Mouse (Mus musculus): ENCODE measurements around the gene Raph1. TPM values are rescaled to one million over a fixed set of nuclear protein-coding genes. Genes with fewer than 3 reads are reported as not detected.

Gene Raph1
- polyA plus RNA-seq, 1 experiment from 2014 or later = 20.7 TPM

DNA sequence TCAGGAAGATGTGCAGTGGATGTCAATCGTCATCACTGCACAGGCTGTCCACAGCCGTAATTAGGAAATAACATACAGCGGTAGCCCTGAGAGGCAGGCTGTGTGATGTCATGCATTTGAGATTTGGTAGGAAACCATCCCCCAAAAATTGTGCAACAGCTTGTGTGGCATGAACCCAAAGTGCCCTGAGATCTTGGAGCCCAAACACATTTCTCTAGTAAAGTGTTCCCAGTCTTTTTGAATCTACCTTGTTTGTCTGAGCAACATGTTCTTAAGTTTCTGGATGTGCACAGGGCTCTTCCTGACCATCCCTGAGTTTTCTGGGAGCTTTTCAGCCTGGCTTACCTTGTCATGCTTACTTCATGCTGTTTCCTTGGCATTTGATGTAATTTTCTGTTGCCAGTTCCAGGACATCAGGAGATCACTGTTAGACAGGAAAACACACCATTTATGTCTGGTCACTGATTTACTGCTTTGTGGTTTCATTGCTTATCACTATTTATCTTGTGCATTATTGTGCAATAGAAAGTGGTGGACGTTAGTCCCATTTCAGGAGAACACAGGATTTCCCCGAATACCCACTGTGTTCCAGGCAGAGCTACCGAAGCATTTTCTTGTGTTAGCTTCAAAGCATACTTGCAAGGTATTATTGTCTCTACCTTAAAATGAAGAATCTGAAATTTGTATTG lies 32.3 kb upstream of the Raph1 start:
- H3K4me1 ChIP-seq (ENCODE audit: control insufficient read depth, insufficient read depth, low read length) = 0 out of 2 replicates have a peak, but pooled peaks cover 2% of the 10 kb centered on the region
- no peak overlapping the region for H3K4me2 ChIP-seq (ENCODE audit: low read length)
- no peaks in the 10 kb centered on the region for H3K27me3 ChIP-seq (ENCODE audit: control insufficient read depth, insufficient read depth, low read depth, low read length)
- no peak overlapping the region for H3K4me3 ChIP-seq (ENCODE audit: low read depth, low read length)
- no peaks in the 10 kb centered on the region for H3K36me3 ChIP-seq (ENCODE audit: control insufficient read depth, insufficient read depth, low read length)
- H3K27ac ChIP-seq (ENCODE audit: low read length) = no peak overlapping the region
- ATAC-seq = no peak
- H3K9ac ChIP-seq (ENCODE audit: low read depth, low read length) = no peak overlapping the region
- H3K9me3 ChIP-seq (replicated peaks; ENCODE audit: control insufficient read depth, low read length, poor library complexity, severe bottlenecking) = no peaks in the 10 kb centered on the region
- 94% methylated on average over 6 of the region's 6 CpGs for WGBS

DNA sequence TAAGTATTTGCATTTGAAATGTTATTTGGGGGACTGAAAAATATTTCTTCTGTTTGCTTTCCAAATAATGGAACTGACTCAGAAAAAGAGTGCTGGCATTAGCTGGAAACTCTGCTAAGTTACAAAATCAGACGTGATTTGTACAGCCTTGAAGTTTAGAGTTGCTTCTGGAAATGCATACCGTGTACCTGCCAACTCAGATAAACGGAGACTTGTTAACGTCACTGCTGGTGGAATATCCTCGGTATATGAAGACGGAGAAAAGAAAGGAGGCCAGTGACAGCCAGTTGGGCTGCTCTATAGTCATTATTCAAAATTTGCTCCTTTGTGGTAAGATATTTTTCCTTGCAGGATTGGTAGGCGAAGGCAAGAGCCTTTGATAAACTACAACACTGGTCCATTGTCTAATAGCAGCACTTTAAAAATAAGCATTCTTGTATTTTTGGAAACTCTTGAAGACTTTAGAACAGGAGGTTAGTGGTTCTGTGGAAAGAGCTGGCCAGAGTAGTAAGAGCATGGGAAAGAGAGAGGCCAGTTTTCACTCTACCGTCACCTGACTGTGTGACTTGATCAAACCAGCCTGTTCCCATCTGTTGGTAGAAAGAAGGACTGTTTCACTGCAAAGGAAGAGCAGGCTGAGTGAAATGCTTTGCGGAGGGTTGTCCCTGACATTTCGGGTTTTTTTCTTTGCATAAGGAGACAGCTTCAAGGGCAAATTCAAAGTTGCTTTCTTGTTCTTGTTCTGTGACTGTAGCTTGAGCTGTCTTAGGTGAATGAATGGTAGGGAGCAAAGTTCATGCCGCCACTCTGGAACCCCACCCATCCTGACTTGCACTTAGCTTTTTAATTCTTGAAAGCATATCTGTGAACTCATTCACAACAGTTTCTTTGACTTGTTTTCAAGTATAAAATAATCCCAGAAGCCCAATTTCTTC lies 29.7 kb upstream of the Raph1 start:
- no peak for ATAC-seq

DNA sequence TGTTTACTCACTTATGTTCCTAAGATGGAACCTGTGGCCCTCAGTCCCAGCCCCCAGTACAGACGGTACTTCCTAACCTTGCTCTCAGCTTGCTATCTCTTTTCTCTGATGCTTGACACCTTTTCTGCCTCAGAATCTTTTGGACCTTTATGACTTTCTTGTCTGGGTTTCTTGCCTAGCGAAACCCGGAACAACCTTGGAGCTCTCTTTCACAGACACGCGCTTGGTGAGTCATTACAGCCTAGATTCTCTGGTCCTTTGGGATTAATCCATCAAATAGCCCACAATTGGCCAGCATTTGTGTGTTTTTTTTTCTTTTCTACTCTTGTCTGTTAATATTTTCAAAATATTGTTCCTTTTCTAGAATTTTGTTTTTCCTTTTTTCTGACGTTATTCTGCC lies 26.2 kb upstream of the Raph1 start:
- Histone ChIP-seq H3K4me2 (ENCODE audit: low read length) (no peak overlapping the region), H3K9ac (ENCODE audit: low read depth, low read length) (no peak overlapping the region), H3K4me3 (ENCODE audit: low read depth, low read length) (no peak overlapping the region), H3K36me3 (ENCODE audit: control insufficient read depth, insufficient read depth, low read length) (no peaks in the 10 kb centered on the region), H3K27ac (ENCODE audit: low read length) (no peak overlapping the region), H3K9me3 (replicated peaks; ENCODE audit: control insufficient read depth, low read length, poor library complexity, severe bottlenecking) (0 out of 2 replicates have a peak, but pooled peaks cover 3% of the 10 kb centered on the region), H3K4me1 (ENCODE audit: control insufficient read depth, insufficient read depth, low read length) (0 out of 2 replicates have a peak, but pooled peaks cover 2% of the 10 kb centered on the region), H3K27me3 (ENCODE audit: control insufficient read depth, insufficient read depth, low read depth, low read length) (no peaks in the 10 kb centered on the region)
- no peak for ATAC-seq
- 95% methylated on average over 6 of the region's 6 CpGs for WGBS

More for the DNA sequence above, 29.7 kb upstream of the Raph1 start:
- H3K27ac ChIP-seq (ENCODE audit: low read length) = no peak overlapping the region
- WGBS = 68% methylated on average over 11 of the region's 11 CpGs
- H3K27me3 ChIP-seq (ENCODE audit: control insufficient read depth, insufficient read depth, low read depth, low read length) = no peaks in the 10 kb centered on the region
- H3K4me2 ChIP-seq (ENCODE audit: low read length) = no peak overlapping the region
- 0 out of 2 replicates have a peak, but pooled peaks cover 2% of the 10 kb centered on the region for H3K4me1 ChIP-seq (ENCODE audit: control insufficient read depth, insufficient read depth, low read length)
- H3K4me3 ChIP-seq (ENCODE audit: low read depth, low read length) = no peak overlapping the region
- no peaks in the 10 kb centered on the region for H3K36me3 ChIP-seq (ENCODE audit: control insufficient read depth, insufficient read depth, low read length)
- H3K9ac ChIP-seq (ENCODE audit: low read depth, low read length) = no peak overlapping the region
- no peaks in the 10 kb centered on the region for H3K9me3 ChIP-seq (replicated peaks; ENCODE audit: control insufficient read depth, low read length, poor library complexity, severe bottlenecking)

DNA sequence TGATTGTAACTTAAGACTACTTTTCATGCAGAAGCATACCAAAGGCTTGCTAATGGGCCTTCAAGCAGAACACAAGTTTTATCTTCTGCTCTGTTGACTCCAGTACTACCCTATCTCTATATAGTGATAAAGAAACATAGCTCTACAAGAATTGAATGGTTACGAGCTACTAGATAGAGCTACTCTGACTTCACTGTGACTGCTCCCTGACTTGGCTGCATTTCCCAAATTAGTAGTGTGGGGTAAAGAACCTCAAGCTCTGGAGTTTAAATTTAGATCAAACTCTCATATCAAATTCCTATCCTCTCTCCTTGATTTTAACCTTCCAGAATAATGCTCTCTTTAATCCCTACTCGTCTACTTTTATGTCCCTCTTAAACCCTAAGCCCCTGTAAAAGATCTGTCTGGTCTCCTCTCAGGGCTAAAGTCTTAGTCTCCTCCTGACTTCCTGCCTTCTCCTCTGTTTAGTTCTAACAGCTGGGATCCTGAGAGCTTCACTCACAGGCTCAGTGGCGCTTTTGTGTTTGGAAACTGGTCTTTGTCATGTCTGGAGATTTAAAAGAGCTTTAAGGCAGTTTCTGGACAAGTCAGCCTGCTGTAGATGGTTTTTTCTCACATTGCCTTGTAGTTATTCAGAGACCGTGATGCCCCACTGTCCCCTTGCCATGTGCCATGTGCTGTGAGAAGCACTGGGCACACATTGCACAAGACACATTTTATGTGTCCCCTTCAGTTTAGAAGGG lies 22.2 kb upstream of the Raph1 start:
- 56% methylated on average over 4 of the region's 4 CpGs for WGBS
- H3K36me3 ChIP-seq (ENCODE audit: control insufficient read depth, insufficient read depth, low read length) = no peaks in the 10 kb centered on the region
- no peak overlapping the region for H3K4me2 ChIP-seq (ENCODE audit: low read length)
- no peak overlapping the region for H3K9ac ChIP-seq (ENCODE audit: low read depth, low read length)
- H3K9me3 ChIP-seq (replicated peaks; ENCODE audit: control insufficient read depth, low read length, poor library complexity, severe bottlenecking) = 0 out of 2 replicates have a peak, but pooled peaks cover 5% of the 10 kb centered on the region
- H3K27ac ChIP-seq (ENCODE audit: low read length) = no peak overlapping the region
- ATAC-seq = no peak
- no peaks in the 10 kb centered on the region for H3K4me1 ChIP-seq (ENCODE audit: control insufficient read depth, insufficient read depth, low read length)
- no peak overlapping the region for H3K4me3 ChIP-seq (ENCODE audit: low read depth, low read length)
- H3K27me3 ChIP-seq (ENCODE audit: control insufficient read depth, insufficient read depth, low read depth, low read length) = no peaks in the 10 kb centered on the region

DNA sequence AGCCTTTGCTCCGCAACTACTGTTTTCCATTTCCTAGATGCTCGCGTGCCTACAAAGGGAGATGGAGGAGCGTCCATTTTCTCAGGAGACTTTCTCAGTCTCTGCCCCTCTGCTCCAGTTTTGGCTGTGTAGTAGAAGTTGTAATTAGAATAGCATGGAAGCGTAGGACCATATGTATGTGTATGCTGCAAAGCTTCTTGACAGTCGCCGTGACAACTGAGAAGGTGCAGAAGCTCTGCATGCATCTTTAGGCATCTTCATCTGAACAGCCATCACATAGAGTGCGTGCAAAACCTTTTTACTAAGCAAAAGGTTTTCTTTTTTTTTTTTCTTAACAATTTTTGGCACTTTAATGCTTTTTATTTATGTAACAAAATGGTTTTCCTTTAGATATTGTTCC lies 14.1 kb upstream of the Raph1 start:
- H3K9ac ChIP-seq (ENCODE audit: low read depth, low read length) = no peak overlapping the region
- no peak overlapping the region for H3K27ac ChIP-seq (ENCODE audit: low read length)
- H3K36me3 ChIP-seq (ENCODE audit: control insufficient read depth, insufficient read depth, low read length) = no peaks in the 10 kb centered on the region
- 81% methylated on average over 8 of the region's 8 CpGs for WGBS
- H3K27me3 ChIP-seq (ENCODE audit: control insufficient read depth, insufficient read depth, low read depth, low read length) = no peaks in the 10 kb centered on the region
- ATAC-seq = no peak
- H3K4me2 ChIP-seq (ENCODE audit: low read length) = no peak overlapping the region
- H3K4me3 ChIP-seq (ENCODE audit: low read depth, low read length) = no peak overlapping the region
- no peaks in the 10 kb centered on the region for H3K4me1 ChIP-seq (ENCODE audit: control insufficient read depth, insufficient read depth, low read length)
- 0 out of 2 replicates have a peak, but pooled peaks cover 2% of the 10 kb centered on the region for H3K9me3 ChIP-seq (replicated peaks; ENCODE audit: control insufficient read depth, low read length, poor library complexity, severe bottlenecking)

DNA sequence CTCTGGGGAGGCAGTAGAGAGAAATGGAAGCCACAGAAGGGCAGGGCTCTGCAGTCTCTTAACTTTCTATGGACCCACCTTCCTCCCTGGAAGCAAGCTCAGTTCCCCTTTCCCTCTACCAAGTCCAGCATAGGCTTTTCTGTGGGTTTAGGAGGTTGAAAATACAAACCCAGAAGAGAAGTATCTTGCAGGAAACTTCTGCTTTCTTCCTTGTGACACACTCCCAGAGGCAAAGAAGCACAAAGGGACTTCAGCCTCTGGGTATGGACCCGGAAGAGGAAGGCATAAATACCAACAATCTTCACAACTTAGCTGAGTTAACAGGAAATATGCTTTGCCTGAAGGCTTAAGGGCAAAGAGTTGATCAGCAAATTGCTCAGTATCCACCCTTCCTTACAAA lies 13.0 kb upstream of the Raph1 start:
- WGBS = 93% methylated on average over 1 of the region's 1 CpGs
- H3K27me3 ChIP-seq (ENCODE audit: control insufficient read depth, insufficient read depth, low read depth, low read length) = no peaks in the 10 kb centered on the region
- no peak overlapping the region for H3K9ac ChIP-seq (ENCODE audit: low read depth, low read length)
- H3K36me3 ChIP-seq (ENCODE audit: control insufficient read depth, insufficient read depth, low read length) = no peaks in the 10 kb centered on the region
- no peak overlapping the region for H3K27ac ChIP-seq (ENCODE audit: low read length)
- H3K9me3 ChIP-seq (replicated peaks; ENCODE audit: control insufficient read depth, low read length, poor library complexity, severe bottlenecking) = no peaks in the 10 kb centered on the region
- ATAC-seq = no peak
- no peak overlapping the region for H3K4me2 ChIP-seq (ENCODE audit: low read length)
- no peaks in the 10 kb centered on the region for H3K4me1 ChIP-seq (ENCODE audit: control insufficient read depth, insufficient read depth, low read length)
- no peak overlapping the region for H3K4me3 ChIP-seq (ENCODE audit: low read depth, low read length)

DNA sequence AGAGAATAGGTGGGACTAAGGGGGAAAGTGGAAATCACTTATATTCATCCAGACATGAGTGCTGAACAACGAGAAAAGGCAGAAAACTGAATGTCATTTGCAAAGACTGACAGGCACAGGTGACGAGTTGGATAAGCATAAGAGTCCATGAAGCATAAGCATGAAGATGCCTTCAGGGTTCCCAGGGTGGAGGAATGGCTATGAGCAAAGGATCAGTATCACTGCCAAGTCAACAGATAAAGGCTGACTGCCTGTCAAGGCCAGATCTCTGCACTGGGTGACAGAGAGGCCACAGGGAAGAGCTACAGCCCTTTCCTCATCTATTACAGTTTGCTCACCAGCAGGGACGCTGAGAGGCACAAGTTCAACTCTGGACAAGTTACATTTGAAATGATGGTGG lies 5.8 kb upstream of the Raph1 start:
- Histone ChIP-seq H3K4me3 (ENCODE audit: low read depth, low read length) (no peak overlapping the region), H3K36me3 (ENCODE audit: control insufficient read depth, insufficient read depth, low read length) (no peaks in the 10 kb centered on the region), H3K9me3 (replicated peaks; ENCODE audit: control insufficient read depth, low read length, poor library complexity, severe bottlenecking) (no peaks in the 10 kb centered on the region), H3K4me1 (ENCODE audit: control insufficient read depth, insufficient read depth, low read length) (no peaks in the 10 kb centered on the region), H3K27me3 (ENCODE audit: control insufficient read depth, insufficient read depth, low read depth, low read length) (no peaks in the 10 kb centered on the region), H3K9ac (ENCODE audit: low read depth, low read length) (no peak overlapping the region), H3K4me2 (ENCODE audit: low read length) (no peak overlapping the region), H3K27ac (ENCODE audit: low read length) (no peak overlapping the region)
- 74% methylated on average over 3 of the region's 3 CpGs for WGBS
- no peak for ATAC-seq

DNA sequence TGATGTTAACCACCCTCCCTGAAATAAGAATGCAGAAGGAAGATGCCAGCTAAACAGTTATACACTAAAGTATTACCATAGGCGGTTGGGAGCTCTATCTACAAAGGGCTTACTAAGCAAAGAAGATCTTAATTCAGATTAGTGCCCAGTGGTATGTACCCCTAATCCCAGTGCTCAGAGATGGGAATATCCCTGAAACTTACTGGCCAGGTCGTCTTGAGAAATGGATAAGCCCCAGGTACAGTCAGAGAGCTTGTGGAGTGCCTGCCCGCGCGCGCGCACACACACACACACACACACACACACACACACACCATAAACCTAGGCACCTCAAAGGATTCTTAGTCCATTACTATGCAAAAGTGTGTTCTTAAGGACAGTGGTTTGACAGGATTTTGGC lies 2.8 kb upstream of the Raph1 start:
- 90% methylated on average over 7 of the region's 7 CpGs for WGBS
- Histone ChIP-seq H3K27me3 (ENCODE audit: control insufficient read depth, insufficient read depth, low read depth, low read length) (no peaks in the 10 kb centered on the region), H3K4me1 (ENCODE audit: control insufficient read depth, insufficient read depth, low read length) (peaks cover under 1% of the 10 kb centered on the region), H3K27ac (ENCODE audit: low read length) (no peak overlapping the region), H3K36me3 (ENCODE audit: control insufficient read depth, insufficient read depth, low read length) (no peaks in the 10 kb centered on the region), H3K9me3 (replicated peaks; ENCODE audit: control insufficient read depth, low read length, poor library complexity, severe bottlenecking) (no peaks in the 10 kb centered on the region), H3K4me2 (ENCODE audit: low read length) (no peak overlapping the region), H3K9ac (ENCODE audit: low read depth, low read length) (no peak overlapping the region), H3K4me3 (ENCODE audit: low read depth, low read length) (no peak overlapping the region)
- no peak for ATAC-seq

All from midbrain, embryonic 16.5 days (tissue).